1 mouse cellular context compared by ENCODE assay signal in the genomic region with DNA sequence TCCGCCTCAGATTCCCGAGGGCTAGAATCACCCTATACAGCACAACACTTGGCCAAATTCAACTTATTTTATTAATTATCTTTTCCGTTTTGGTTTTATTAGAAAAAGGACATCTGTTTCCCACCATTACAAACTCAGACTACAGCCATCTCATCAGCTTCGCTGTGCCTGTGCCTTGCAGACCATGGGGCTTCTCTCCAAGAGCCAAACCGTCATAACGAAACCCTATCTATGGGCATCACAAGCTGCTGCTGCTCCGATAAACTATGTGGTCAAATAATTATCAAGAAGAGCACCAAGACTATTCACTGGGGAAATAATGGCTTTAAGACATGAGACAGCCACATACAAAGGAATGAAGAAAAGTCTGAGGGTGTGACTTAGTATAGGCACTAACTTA.
A peak's percentile ranks its signal among the peaks of the same experiment; 100 is the strongest.
TF ChIP-seq lines count a peak whose summit lies in the region.

No protein-coding gene starts in this region.

TF ChIP-seq in MEL, 35 proteins besides CTCF, POLR2A, EP300 and RAD21 (continued from another document):
- peak; percentile 100 for TF ChIP-seq TCF12 (IDR thresholded peaks at IDR 0.05; ENCODE audit: low read depth, low read length)
- TF ChIP-seq MYC (IDR thresholded peaks at IDR 0.05; ENCODE audit: low read depth, low read length): peak; percentile 85
- no peak; the same call in 1 of the 2 replicates for TF ChIP-seq CHD1 (IDR thresholded peaks at IDR 0.05; ENCODE audit: low read depth, low read length)
- peak; percentile 42; the same call in 1 of the 2 replicates for TF ChIP-seq ZNF384 (IDR thresholded peaks at IDR 0.05; ENCODE audit: low read depth, low read length)
- peak; percentile 85 for TF ChIP-seq BHLHE40 (IDR thresholded peaks at IDR 0.05; ENCODE audit: borderline replicate concordance, low read depth, low read length)
- TF ChIP-seq ETS1 (IDR thresholded peaks at IDR 0.05; ENCODE audit: low read depth, low read length): peak; percentile 99
- TF ChIP-seq SMC3 (IDR thresholded peaks at IDR 0.05; ENCODE audit: low read depth, low read length): no peak
- no peak for TF ChIP-seq NRF1 (IDR thresholded peaks at IDR 0.05; ENCODE audit: insufficient read depth, low read depth, low read length, poor library complexity, severe bottlenecking)
- TF ChIP-seq POLR2AphosphoS5 (IDR thresholded peaks at IDR 0.05; ENCODE audit: borderline replicate concordance, low read depth, low read length): no peak
- peak; percentile 76; the same call in 1 of the 2 replicates for TF ChIP-seq MAZ (IDR thresholded peaks at IDR 0.05; ENCODE audit: low read depth, low read length)
- peak; percentile 95 for TF ChIP-seq RCOR1 (IDR thresholded peaks at IDR 0.05; ENCODE audit: low read depth, low read length)
- peak; percentile 46; the same call in 1 of the 2 replicates for TF ChIP-seq KAT2A (conservative IDR thresholded peaks at IDR 0.05; ENCODE audit: low read depth, low read length)
- TF ChIP-seq TAL1 (IDR thresholded peaks at IDR 0.05; ENCODE audit: low read length): peak; percentile 97
- peak; percentile 59; the same call in 1 of the 2 replicates for TF ChIP-seq ELF1 (IDR thresholded peaks at IDR 0.05; ENCODE audit: low read depth, low read length)
- 0 out of 2 replicates have a peak, but pooled peaks have one; percentile 40 for TF ChIP-seq USF1 (IDR thresholded peaks at IDR 0.05; ENCODE audit: low read depth, low read length)
- peak; percentile 25; the same call in 1 of the 2 replicates for TF ChIP-seq NELFE (IDR thresholded peaks at IDR 0.05; ENCODE audit: low read depth, low read length)
- TF ChIP-seq POLR2AphosphoS2 (IDR thresholded peaks at IDR 0.05; ENCODE audit: low read length): peak; percentile 88
- TF ChIP-seq MXI1 (IDR thresholded peaks at IDR 0.05; ENCODE audit: low read depth, low read length): no peak; the same call in 1 of the 2 replicates
- TF ChIP-seq UBTF (IDR thresholded peaks at IDR 0.05; ENCODE audit: borderline replicate concordance, insufficient read depth, low read depth, low read length): no peak
- TF ChIP-seq TBP (IDR thresholded peaks at IDR 0.05; ENCODE audit: low read depth, low read length): peak; percentile 86
- TF ChIP-seq CHD2 (IDR thresholded peaks at IDR 0.05; ENCODE audit: low read length): peak; percentile 70
- peak; percentile 70 for TF ChIP-seq HCFC1 (IDR thresholded peaks at IDR 0.05; ENCODE audit: low read depth, low read length)
- TF ChIP-seq ZC3H11A (IDR thresholded peaks at IDR 0.05; ENCODE audit: low read depth, low read length): no peak; the same call in 1 of the 2 replicates
- TF ChIP-seq GABPA (IDR thresholded peaks at IDR 0.05; ENCODE audit: low read depth, low read length): no peak
- TF ChIP-seq SIN3A (IDR thresholded peaks at IDR 0.05; ENCODE audit: low read length): peak; percentile 97
- TF ChIP-seq E2F4 (IDR thresholded peaks at IDR 0.05; ENCODE audit: borderline replicate concordance, low read depth, low read length): no peak
- no peak for TF ChIP-seq MEF2A (IDR thresholded peaks at IDR 0.05; ENCODE audit: extremely low read depth, insufficient replicate concordance, low read depth, low read length, poor library complexity, severe bottlenecking)
- peak; percentile 79; the same call in 1 of the 2 replicates for TF ChIP-seq MAFK (IDR thresholded peaks at IDR 0.05; ENCODE audit: borderline replicate concordance, low read depth, low read length)
- 0 out of 2 replicates have a peak, but pooled peaks have one; percentile 69 for TF ChIP-seq ZMIZ1 (IDR thresholded peaks at IDR 0.05; ENCODE audit: low read depth, low read length)
